Mouse (Mus musculus) testis, adult 2 months (tissue): ENCODE data around the gene Gdnf.

Experiments
- CTCF ChIP-seq: fragments of 200-500 bp; IDR thresholded peaks from 2 replicates; pipeline ENCODE4 v1.5.1; 2012; ENCODE audit warnings: low read depth, mild to moderate bottlenecking, inconsistent platforms, low read length, moderate library complexity; ENCODE audit not compliant: control insufficient read depth, insufficient read depth, insufficient replicate concordance
- POLR2A ChIP-seq: fragments of 200-500 bp; IDR thresholded peaks from 2 replicates; pipeline ENCODE4 v1.6.1; 2012; ENCODE audit warnings: low read depth, mild to moderate bottlenecking, inconsistent platforms, low read length, moderate library complexity; ENCODE audit not compliant: control insufficient read depth

GRCm38 (mm10) chr15:7815521-7815944, 4.9 kb downstream of the Gdnf start:
- TF ChIP-seq POLR2A (no peak), CTCF (no peak)
